Mouse (Mus musculus) hindbrain, embryonic 16.5 days (tissue): ENCODE measurements around the gene Acvr1c. TPM values are rescaled to one million over a fixed set of nuclear protein-coding genes. Genes with fewer than 3 reads are reported as not detected.

Source experiments
- ATAC-seq: fragments of 200-750 bp; cut with Nextera tagmentation; 2 replicates; pipeline ENCODE4 v1.8.0; 2017; ENCODE audit warnings: moderate TSS enrichment, moderate library complexity
- H3K27ac ChIP-seq: fragments of 300-500 bp; sonication (generic); 2 replicates; pipeline ENCODE4 v1.5.1; 2014; ENCODE audit warnings: low read depth, mild to moderate bottlenecking, control low read depth, low read length, moderate library complexity
- H3K27me3 ChIP-seq: fragments of 300-500 bp; sonication (generic); replicated peaks from 2 replicates; pipeline ENCODE4 v1.6.1; 2014; ENCODE audit warnings: low read length; ENCODE audit not compliant: control insufficient read depth, insufficient read depth
- H3K36me3 ChIP-seq: fragments of 300-500 bp; sonication (generic); 2 replicates; pipeline ENCODE4 v1.6.1; 2014; ENCODE audit warnings: mild to moderate bottlenecking, low read length, moderate library complexity, mixed read lengths; ENCODE audit not compliant: control insufficient read depth, insufficient read depth
- H3K4me1 ChIP-seq: fragments of 300-500 bp; sonication (generic); 2 replicates; pipeline ENCODE4 v1.6.1; 2014; ENCODE audit warnings: low read depth, low read length; ENCODE audit not compliant: control insufficient read depth, insufficient read depth
- H3K4me2 ChIP-seq: fragments of 300-500 bp; sonication (generic); 2 replicates; pipeline ENCODE4 v1.6.1; 2014; ENCODE audit warnings: mild to moderate bottlenecking, low read length, control low read depth, moderate library complexity
- H3K4me3 ChIP-seq: fragments of 300-500 bp; sonication (generic); 2 replicates; pipeline ENCODE4 v1.5.1; 2014; ENCODE audit warnings: mild to moderate bottlenecking, low read length, control low read depth, moderate library complexity
- H3K9ac ChIP-seq: fragments of 300-500 bp; sonication (generic); 2 replicates; pipeline ENCODE4 v1.6.1; 2014; ENCODE audit warnings: low read depth, mild to moderate bottlenecking, control low read depth, low read length, moderate library complexity
- H3K9me3 ChIP-seq: fragments of 300-500 bp; sonication (generic); 2 replicates; pipeline ENCODE4 v1.6.1; 2014; ENCODE audit warnings: mild to moderate bottlenecking, low read length, moderate library complexity; ENCODE audit not compliant: control insufficient read depth
- WGBS: fragments of 180-500 bp; shearing (Covaris S2); extraction: QIAGEN DNeasy Blood & Tissue Kit; methylation state at CpG from one replicate; pipeline ENCODE4 v1.1.7; 2014; 5-methylcytosine and 5-hydroxymethylcytosine counted together
- polyA plus RNA-seq: library from polyadenylated mRNA; unstranded; fragments of >200 nt; fragmentation: Nextera tagmentation; extraction: Ambion mirVana; gene quantifications from 2 replicates; pipeline ENCODE4 v1.2.1, GENCODE M21; 2015

Gene Acvr1c
- polyA plus RNA-seq, 1 experiment from 2014 or later: 0.64 TPM

DNA sequence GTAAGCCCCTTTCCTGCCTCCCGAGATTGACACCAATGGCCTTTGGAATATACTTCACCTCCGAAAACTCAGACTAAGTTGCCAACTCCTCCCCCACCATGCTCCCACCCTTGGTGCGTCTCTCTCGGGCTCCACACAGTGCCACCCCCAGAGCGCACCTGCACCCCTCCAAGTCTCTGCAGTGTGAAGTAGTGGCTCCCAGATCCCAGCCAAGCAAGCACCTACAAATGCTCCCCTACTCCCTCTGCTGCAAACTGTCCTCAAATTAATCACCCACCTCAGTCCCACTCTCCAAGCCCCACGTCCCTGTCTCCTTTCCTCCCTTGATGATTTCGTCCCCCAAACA lies 654 bp downstream of the Acvr1c start:
- Histone ChIP-seq H3K27me3 (peaks cover 7% of the 10 kb centered on the region), H3K36me3 (no peaks in the 10 kb centered on the region), H3K4me2 (peak overlapping the region; percentile 97), H3K4me1 (peaks cover 9% of the 10 kb centered on the region), H3K9ac (peak overlapping the region; percentile 67), H3K9me3 (no peaks in the 10 kb centered on the region), H3K4me3 (peak overlapping the region; percentile 60), H3K27ac (no peak overlapping the region)
- under 1% methylated on average over 7 of the region's 7 CpGs for whole genome bisulfite sequencing
- ATAC-seq: peak; percentile 69; the same call in 1 of the 2 replicates

DNA sequence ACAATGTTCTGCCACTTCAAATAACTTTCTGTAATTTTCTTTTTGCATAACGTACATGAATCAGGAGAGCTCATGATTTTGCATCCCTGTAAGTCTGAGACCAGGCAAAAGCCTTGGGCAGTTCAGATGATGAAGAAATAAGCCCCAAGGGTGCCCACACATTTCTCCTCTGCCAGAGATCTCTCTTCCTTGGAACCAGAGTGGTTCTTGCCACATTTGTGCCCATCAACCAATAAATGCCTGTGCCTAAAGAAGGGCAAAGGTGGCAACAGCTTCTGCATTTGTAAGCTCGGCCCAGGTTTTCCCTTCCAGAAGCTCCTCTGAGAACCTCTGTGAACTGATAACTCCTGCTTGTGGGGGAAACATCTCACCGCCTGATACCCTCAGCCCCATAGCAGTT lies 3.3 kb downstream of the Acvr1c start:
- Histone ChIP-seq H3K4me3 (no peak overlapping the region), H3K27ac (no peak overlapping the region), H3K4me2 (no peak overlapping the region), H3K9me3 (no peaks in the 10 kb centered on the region), H3K27me3 (peaks cover 7% of the 10 kb centered on the region), H3K4me1 (peaks cover 9% of the 10 kb centered on the region), H3K36me3 (no peaks in the 10 kb centered on the region), H3K9ac (no peak overlapping the region)
- 91% methylated on average over 3 of the region's 3 CpGs for WGBS
- ATAC-seq: no peak

DNA sequence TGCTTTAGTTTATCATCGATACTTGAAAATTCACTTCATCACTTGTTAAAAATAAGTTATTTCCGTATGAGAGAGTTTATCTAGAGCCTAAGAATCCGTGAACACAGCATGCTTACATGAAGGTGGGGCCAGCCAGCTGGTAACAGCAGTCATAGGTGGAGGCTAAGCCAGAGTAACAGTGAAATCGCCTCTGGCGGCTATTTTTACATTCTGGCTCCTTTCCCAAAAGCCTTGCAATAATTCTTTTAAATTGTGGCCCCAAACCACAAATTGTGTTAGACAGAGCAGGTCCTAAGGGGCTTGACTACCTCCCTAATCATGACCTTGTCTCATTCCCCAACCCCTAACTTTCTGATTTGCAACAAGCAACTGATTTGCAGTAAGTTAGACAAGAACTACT lies 4.8 kb downstream of the Acvr1c start:
- H3K9me3 ChIP-seq: no peaks in the 10 kb centered on the region
- H3K36me3 ChIP-seq: no peaks in the 10 kb centered on the region
- no peak overlapping the region for H3K4me2 ChIP-seq
- H3K27me3 ChIP-seq: peaks cover 7% of the 10 kb centered on the region
- H3K4me1 ChIP-seq: peaks cover 8% of the 10 kb centered on the region
- WGBS: 80% methylated on average over 5 of the region's 5 CpGs
- no peak overlapping the region for H3K4me3 ChIP-seq
- no peak for ATAC-seq
- H3K9ac ChIP-seq: no peak overlapping the region
- H3K27ac ChIP-seq: no peak overlapping the region

DNA sequence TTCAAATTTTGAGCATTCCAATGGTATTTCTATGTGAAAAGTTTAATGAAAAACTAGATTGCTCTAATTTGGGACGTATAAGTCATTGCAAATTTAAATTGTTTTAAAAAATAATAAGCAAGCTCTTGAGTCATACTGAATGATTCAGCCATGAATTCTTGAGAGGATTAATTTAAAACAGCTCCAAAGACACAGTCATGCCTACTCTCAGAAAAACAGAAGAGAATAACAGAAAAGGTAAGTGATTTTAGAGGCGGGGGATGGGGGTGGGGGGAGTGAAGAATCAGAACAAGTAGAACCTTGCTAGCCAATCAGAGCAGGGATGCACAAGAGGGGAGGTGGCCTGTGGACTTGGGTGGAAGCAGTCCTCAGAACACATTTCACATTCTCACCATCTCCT lies 7.0 kb downstream of the Acvr1c start:
- H3K36me3 ChIP-seq: no peaks in the 10 kb centered on the region
- WGBS: 92% methylated on average over 2 of the region's 2 CpGs
- no peak overlapping the region for H3K4me2 ChIP-seq
- peaks cover 5% of the 10 kb centered on the region for H3K27me3 ChIP-seq
- H3K4me1 ChIP-seq: no peaks in the 10 kb centered on the region
- no peaks in the 10 kb centered on the region for H3K9me3 ChIP-seq
- no peak for ATAC-seq
- H3K4me3 ChIP-seq: no peak overlapping the region
- no peak overlapping the region for H3K9ac ChIP-seq
- H3K27ac ChIP-seq: no peak overlapping the region

DNA sequence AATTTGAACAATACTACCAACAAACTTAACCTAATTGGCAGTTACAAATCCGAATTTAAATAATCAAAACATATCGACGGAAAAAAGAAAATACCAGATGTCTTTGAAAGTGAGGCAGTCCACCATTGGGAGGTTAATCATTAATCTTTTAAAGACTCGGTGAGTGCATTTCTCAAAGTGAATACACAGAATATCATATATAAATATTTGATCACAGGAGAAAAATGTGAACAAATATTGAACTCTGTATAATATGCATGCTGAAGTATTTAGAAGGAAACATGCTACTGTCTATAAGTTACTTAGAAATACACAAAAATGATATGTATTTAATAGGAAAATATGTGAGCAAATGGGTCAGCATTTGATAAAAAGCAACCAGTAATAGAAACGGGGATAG lies 21.0 kb downstream of the Acvr1c start:
- Histone ChIP-seq H3K4me2 (no peak overlapping the region), H3K9ac (no peak overlapping the region), H3K9me3 (no peaks in the 10 kb centered on the region), H3K27ac (no peak overlapping the region), H3K36me3 (no peaks in the 10 kb centered on the region), H3K4me1 (no peaks in the 10 kb centered on the region), H3K27me3 (no peaks in the 10 kb centered on the region), H3K4me3 (no peak overlapping the region)
- ATAC-seq: no peak
- WGBS: 86% methylated on average over 5 of the region's 5 CpGs

DNA sequence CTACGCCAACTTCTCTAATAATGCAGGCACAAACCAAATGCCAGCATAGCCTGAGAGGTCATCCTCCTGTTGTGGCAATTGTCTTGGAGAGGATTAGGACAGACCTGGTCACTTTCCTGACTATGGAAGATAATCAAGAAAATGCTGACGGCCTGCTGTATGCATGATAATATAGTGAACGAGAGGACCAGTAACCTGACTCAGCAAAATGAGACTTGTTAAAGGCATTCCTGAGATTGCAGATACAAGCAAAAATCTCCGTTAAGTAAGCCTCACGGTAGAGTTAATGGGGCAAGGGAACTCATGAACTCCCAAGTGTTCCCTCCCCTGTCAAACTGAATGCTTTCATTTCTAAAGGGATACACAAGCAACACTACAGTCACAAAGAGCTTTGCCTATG lies 28.1 kb downstream of the Acvr1c start:
- Histone ChIP-seq H3K4me1 (peaks cover 1% of the 10 kb centered on the region; the same call in 1 of the 2 replicates), H3K9ac (no peak overlapping the region), H3K36me3 (no peaks in the 10 kb centered on the region), H3K4me3 (no peak overlapping the region), H3K27ac (no peak overlapping the region), H3K27me3 (no peaks in the 10 kb centered on the region), H3K9me3 (no peaks in the 10 kb centered on the region), H3K4me2 (no peak overlapping the region)
- WGBS: 79% methylated on average over 5 of the region's 5 CpGs
- no peak for ATAC-seq

DNA sequence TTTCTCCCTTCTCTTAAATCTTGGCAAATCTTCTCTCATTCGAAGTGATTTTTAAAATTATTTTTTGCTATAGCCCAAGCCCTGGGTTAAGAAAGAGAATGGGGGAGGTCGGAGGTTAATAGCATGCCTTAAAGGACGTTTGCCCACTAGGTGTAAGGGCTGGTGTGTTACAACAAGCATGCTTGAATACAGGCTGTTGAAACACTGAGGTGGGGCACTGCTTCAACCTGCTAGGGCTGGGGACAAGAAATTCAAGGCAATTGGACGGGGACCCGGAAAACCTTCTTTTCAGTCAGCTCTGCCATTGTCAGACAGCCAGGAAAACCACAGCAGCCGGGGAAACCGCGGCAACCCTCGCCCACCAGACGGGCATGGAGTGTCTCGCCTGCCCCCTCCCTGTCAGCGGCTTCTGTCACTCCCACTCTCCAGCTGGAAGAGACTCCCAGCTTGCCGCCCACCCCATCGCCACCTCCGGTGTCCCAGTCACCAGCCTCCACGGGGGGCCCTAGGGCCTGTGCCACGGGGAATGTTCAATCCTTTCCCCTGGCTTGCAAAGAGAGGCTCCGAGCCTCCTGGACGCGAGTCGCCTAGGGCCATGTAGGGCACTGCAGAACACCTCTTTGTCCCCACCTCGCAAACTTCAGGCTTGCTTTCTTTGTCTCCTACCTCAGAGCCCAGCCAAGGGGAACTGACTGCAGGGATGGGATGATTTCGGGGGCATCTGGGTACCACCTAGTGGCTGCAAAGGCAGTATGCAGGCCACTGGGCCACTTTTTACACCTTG lies 33.4 kb downstream of the Acvr1c start:
- Histone ChIP-seq H3K27me3 (no peaks in the 10 kb centered on the region), H3K4me2 (peak overlapping the region; percentile 70), H3K36me3 (no peaks in the 10 kb centered on the region), H3K4me3 (peak overlapping the region; percentile 43), H3K4me1 (peaks cover 6% of the 10 kb centered on the region; the same call in 1 of the 2 replicates), H3K9ac (peak overlapping the region; percentile 71), H3K27ac (no peak overlapping the region), H3K9me3 (no peaks in the 10 kb centered on the region)
- WGBS: 11% methylated on average over 23 of the region's 23 CpGs
- ATAC-seq: peak; percentile 94

DNA sequence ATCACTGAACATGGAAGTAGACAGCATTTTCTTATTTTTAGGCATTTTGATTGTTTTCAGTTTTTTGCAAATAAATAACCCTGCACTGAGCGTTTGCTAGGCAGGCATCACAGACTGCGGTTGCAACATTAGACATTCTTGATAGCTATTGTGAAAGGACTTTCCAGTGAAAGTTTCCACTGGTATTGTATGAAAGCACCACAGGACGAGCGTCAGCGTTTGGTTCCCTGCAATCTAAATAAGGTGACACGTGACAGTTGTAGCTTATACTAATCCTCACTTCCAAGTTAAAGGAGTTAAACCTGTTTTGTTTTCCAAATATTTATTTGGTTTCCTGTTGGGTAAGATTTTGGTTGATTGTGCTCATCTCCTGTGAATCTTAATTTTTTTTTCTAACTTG lies 34.4 kb downstream of the Acvr1c start:
- WGBS: 78% methylated on average over 6 of the region's 6 CpGs
- ATAC-seq: no peak

DNA sequence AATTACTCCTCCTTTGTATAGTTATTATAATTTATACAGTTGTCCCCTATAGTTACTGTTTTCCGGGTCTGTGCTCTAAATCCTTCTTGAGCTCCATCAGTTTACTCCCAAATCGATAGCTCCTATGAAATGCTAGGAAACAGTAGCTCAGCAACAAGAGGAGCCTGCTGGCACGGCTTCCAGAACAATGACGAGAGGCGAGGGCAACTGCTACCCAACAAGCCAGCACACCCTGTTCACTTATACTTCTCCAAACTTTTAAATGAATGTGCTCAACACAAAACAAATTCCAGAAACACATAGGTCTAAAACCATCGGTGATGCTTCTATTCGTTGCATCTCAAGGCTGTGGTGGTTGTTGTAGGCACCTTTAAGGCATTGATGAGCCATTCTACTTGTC lies 41.5 kb downstream of the Acvr1c start:
- Histone ChIP-seq H3K4me1 (no peaks in the 10 kb centered on the region), H3K4me3 (no peak overlapping the region), H3K9me3 (0 out of 2 replicates have a peak, but pooled peaks cover 3% of the 10 kb centered on the region), H3K36me3 (no peaks in the 10 kb centered on the region), H3K27me3 (no peaks in the 10 kb centered on the region), H3K27ac (no peak overlapping the region), H3K4me2 (no peak overlapping the region), H3K9ac (no peak overlapping the region)
- WGBS: 87% methylated on average over 7 of the region's 7 CpGs
- ATAC-seq: no peak

More for the DNA sequence above, 34.4 kb downstream of the Acvr1c start:
- Histone ChIP-seq H3K27ac (no peak overlapping the region), H3K27me3 (no peaks in the 10 kb centered on the region), H3K4me2 (no peak overlapping the region), H3K9ac (no peak overlapping the region), H3K4me3 (no peak overlapping the region), H3K9me3 (no peaks in the 10 kb centered on the region), H3K36me3 (no peaks in the 10 kb centered on the region), H3K4me1 (peaks cover 6% of the 10 kb centered on the region; the same call in 1 of the 2 replicates)
